Mouse (Mus musculus): ENCODE measurements at regions not wholly inside any gene's neighbourhood (a gene's known extent, or its start where the extent isn't known, plus 50 kb on each side); places are given as distances from the start of the nearest gene placed in this dataset.

GRCm38 (mm10) chr14:68240146-68240545 lies 1054.0 kb downstream of the Synb start:
- DNase-seq (ENCODE audit: low spot score): no peak

GRCm38 (mm10) chr14:68224152-68224551 lies 1069.9 kb downstream of the Synb start:
- no peak for DNase-seq (ENCODE audit: low spot score)

GRCm38 (mm10) chr14:68219025-68219595 lies 1075.0 kb downstream of the Synb start:
- no peak for DNase-seq (ENCODE audit: low spot score)

GRCm38 (mm10) chr14:68218471-68218870 lies 1075.6 kb downstream of the Synb start:
- no peak for DNase-seq (ENCODE audit: low spot score)

- no peak for DNase-seq (ENCODE audit: low spot score)
These were observed 1076.1 kb downstream of the Synb start for GRCm38 (mm10) chr14:68217986-68218385.

- DNase-seq (ENCODE audit: low spot score): no peak
These were observed 1080.2 kb downstream of the Synb start for GRCm38 (mm10) chr14:68213879-68214278.

- DNase-seq (ENCODE audit: low spot score): no peak
These were observed 1095.3 kb downstream of the Synb start for GRCm38 (mm10) chr14:68198802-68199201.

- DNase-seq (ENCODE audit: low spot score): no peak
These were observed 1096.7 kb downstream of the Synb start for GRCm38 (mm10) chr14:68197470-68197800.

- no peak for DNase-seq (ENCODE audit: low spot score)
These were observed 1097.2 kb downstream of the Synb start for GRCm38 (mm10) chr14:68196762-68197469.

GRCm38 (mm10) chr14:68196201-68196600 lies 1097.9 kb downstream of the Synb start:
- no peak for DNase-seq (ENCODE audit: low spot score)

GRCm38 (mm10) chr14:68189876-68190275 lies 1104.2 kb downstream of the Synb start:
- no peak for DNase-seq (ENCODE audit: low spot score)

GRCm38 (mm10) chr14:68188325-68188724 lies 1105.8 kb downstream of the Synb start:
- DNase-seq (ENCODE audit: low spot score): no peak

- DNase-seq (ENCODE audit: low spot score): no peak
These were observed 1111.5 kb downstream of the Synb start for GRCm38 (mm10) chr14:68182606-68183005.

- DNase-seq (ENCODE audit: low spot score): no peak
These were observed 1112.9 kb downstream of the Synb start for GRCm38 (mm10) chr14:68181168-68181567.
